Mouse (Mus musculus) common myeloid progenitor, adult 5-6 weeks (primary cell): ENCODE measurements around the gene Rarg. TPM values are rescaled to one million over a fixed set of nuclear protein-coding genes. Genes with fewer than 3 reads are reported as not detected.

Experiments used
- total RNA-seq: library from RNA; stranded (forward); fragments of 200-1000, 187-1606 nt; gene quantifications from 2 replicates; pipeline ENCODE4 v1.2.3, GENCODE M21; 2017

The Rarg gene
- total RNA-seq, 1 experiment from 2014 or later, result 3.9 TPM

Other genes starting within 250 kb of the Rarg start
- gene Krt18, start 229.3 kb downstream of the Rarg start, total RNA-seq, result 15.7 and 19.7 TPM in 2 replicates
- gene Eif4b, start 183.7 kb downstream of the Rarg start, total RNA-seq, result 452 and 502 TPM in 2 replicates
- not detected in 2 replicates for gene Tns2, start 157.1 kb downstream of the Rarg start, total RNA-seq
- gene Spryd3, start 121.3 kb downstream of the Rarg start, total RNA-seq, result 9.7 and 15.5 TPM in 2 replicates
- gene Igfbp6, start 113.2 kb downstream of the Rarg start, total RNA-seq, result not detected in 2 replicates
- 3.3 and 6.3 TPM in 2 replicates for gene Soat2, start 107.0 kb downstream of the Rarg start, total RNA-seq
- gene Zfp740, start 54.3 kb downstream of the Rarg start, total RNA-seq, result 33.7 and 35.4 TPM in 2 replicates
- 7.0 and 27.8 TPM in 2 replicates for gene Csad, start 52.8 kb downstream of the Rarg start, total RNA-seq
- 81.3 and 108 TPM in 2 replicates for gene Itgb7, start 25.6 kb downstream of the Rarg start, total RNA-seq
- gene Gm9918, start 13.0 kb upstream of the Rarg start, total RNA-seq, result not detected in 2 replicates
- 16.8 and 21.0 TPM in 2 replicates for gene Mfsd5, start 21.9 kb upstream of the Rarg start, total RNA-seq
- gene Espl1, start 38.7 kb upstream of the Rarg start, total RNA-seq, result 24.6 and 39.7 TPM in 2 replicates
- 219 and 289 TPM in 2 replicates for gene Pfdn5, start 68.6 kb upstream of the Rarg start, total RNA-seq
- gene Myg1, start 74.2 kb upstream of the Rarg start, total RNA-seq, result 40.0 and 50.8 TPM in 2 replicates
- gene Aaas, start 93.3 kb upstream of the Rarg start, total RNA-seq, result 111 and 199 TPM in 2 replicates
- gene Sp7, start 109.7 kb upstream of the Rarg start, total RNA-seq, result not detected in 2 replicates
- gene Sp1, start 148.6 kb upstream of the Rarg start, total RNA-seq, result 65.3 and 87.3 TPM in 2 replicates
- not detected in 2 replicates for gene Amhr2, start 187.8 kb upstream of the Rarg start, total RNA-seq
- gene Prr13, start 201.5 kb upstream of the Rarg start, total RNA-seq, result 38.7 and 51.2 TPM in 2 replicates
- 227 and 349 TPM in 2 replicates for gene Pcbp2, start 213.0 kb upstream of the Rarg start, total RNA-seq
- gene Gm10337, start 246.2 kb upstream of the Rarg start, total RNA-seq, result not detected in 2 replicates